In the genomic region with DNA sequence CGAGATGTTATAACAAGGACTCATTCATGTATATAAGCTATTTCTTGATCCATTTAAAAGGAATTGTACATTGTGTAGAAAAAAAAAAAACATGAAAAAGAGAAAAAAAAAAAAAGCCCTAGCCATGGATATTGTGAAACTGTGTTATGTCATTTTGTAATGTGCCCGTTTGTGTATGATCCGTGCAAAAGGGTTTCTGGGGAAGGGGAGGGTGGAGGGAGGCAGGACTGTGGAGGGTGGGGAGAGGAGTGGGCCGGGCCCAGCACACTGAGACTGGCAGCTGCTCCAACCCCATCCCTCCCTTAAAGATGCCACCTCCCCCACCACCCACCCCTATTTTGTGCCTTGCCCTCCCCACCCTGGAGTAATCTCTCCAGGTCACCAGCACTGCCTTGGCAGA, we compare ENCODE assay signal across 12 mouse cellular contexts.
"Had no signal": no experiment of that assay in that cellular context is flagged by ENCODE, and none has a peak within 500 bp of the region (broad histone marks: within the 10 kb centered on the region; RNA-seq: fewer than 3 reads in every experiment).

No protein-coding gene starts in this region.

- DNase-seq: lung, adult 18-20 months; lung, embryonic 14.5 days; lung, postnatal 10 days; lung, postnatal 4 days; midbrain, embryonic 14.5 days; retina, postnatal 1 day; right cerebral cortex, adult 18-20 months; right cerebral cortex, postnatal 25 days; thymus, adult 18-20 months; thymus, postnatal 14 days; thymus, postnatal 36 days had no signal

- ATAC-seq: midbrain, embryonic 16.5 days had no signal
